In genomic region chr5:64811500-64812123, GRCm38 (mm10) we compare ENCODE assay signal across 8 mouse cellular contexts. TPM values are rescaled to one million over a fixed set of nuclear protein-coding genes. Genes with fewer than 3 reads are reported as not detected.
DNase-seq lines count a peak whose midpoint lies in the region; ATAC-seq and TF ChIP-seq lines count a peak whose summit lies in the region.

No protein-coding gene starts in this region.

- WGBS in heart, embryonic 10.5 days, result 5% methylated on average over 14 of the region's 14 CpGs
- WGBS in lung, postnatal 0 days, result 11% methylated on average over 13 of the region's 14 CpGs

- H3K4me1 ChIP-seq in heart, embryonic 10.5 days, result peaks cover 85% of the 10 kb centered on the region
- peaks cover 39% of the 10 kb centered on the region for H3K4me1 ChIP-seq in lung, postnatal 0 days (ENCODE audit: insufficient read depth, low read depth, low read length)

- peak overlapping the region; percentile 61 for H3K4me2 ChIP-seq in lung, postnatal 0 days (replicated peaks; ENCODE audit: low read depth, low read length)

- TF ChIP-seq EP300 in lung, postnatal 0 days (IDR thresholded peaks at IDR 0.05), result peak; percentile 83

- peak; percentile 78 for ATAC-seq in lung, postnatal 0 days

- peak overlapping the region; percentile 99 for H3K27ac ChIP-seq in heart, embryonic 10.5 days
- H3K27ac ChIP-seq in lung, postnatal 0 days (ENCODE audit: low read length), result peak overlapping the region; percentile 96

- no peak for TF ChIP-seq CTCF in lung, postnatal 0 days (IDR thresholded peaks at IDR 0.05)

- peak; percentile 62 to 75 for DNase-seq in urinary bladder, adult 18-20 months (ENCODE audit: low spot score in 2 of 2)
- DNase-seq in urinary bladder, postnatal 10 days (ENCODE audit: low spot score), result no peak
- DNase-seq in embryo, embryonic 11 days, result peak; percentile 63
- peak; percentile 91 for DNase-seq in heart, embryonic 10.5 days (ENCODE audit: low spot score)
- DNase-seq in kidney, adult 9 months, result peak; percentile 81
- peak; percentile 80 for DNase-seq in lung, postnatal 0 days (ENCODE audit: low spot score)
- peak; percentile 64 to 70 for DNase-seq in spleen, postnatal 14 days (ENCODE audit: low spot score in 2 of 2)
- DNase-seq in cerebellum, adult 11-12 months, result no peak

- H3K27me3 ChIP-seq in heart, embryonic 10.5 days (ENCODE audit: insufficient read depth, poor library complexity, severe bottlenecking), result no peaks in the 10 kb centered on the region
- H3K27me3 ChIP-seq in lung, postnatal 0 days (replicated peaks; ENCODE audit: insufficient read depth, low read length), result no peaks in the 10 kb centered on the region

- H3K36me3 ChIP-seq in heart, embryonic 10.5 days, result peaks cover 10% of the 10 kb centered on the region
- no peaks in the 10 kb centered on the region for H3K36me3 ChIP-seq in lung, postnatal 0 days (ENCODE audit: insufficient read depth, low read length)

- peak overlapping the region; percentile 51 for H3K9ac ChIP-seq in lung, postnatal 0 days (replicated peaks; ENCODE audit: low read depth)

- H3K4me3 ChIP-seq in heart, embryonic 10.5 days, result peak overlapping the region; percentile 44
- peak overlapping the region; percentile 28; the same call in 1 of the 2 replicates for H3K4me3 ChIP-seq in lung, postnatal 0 days (ENCODE audit: low read depth, low read length)

- no peaks in the 10 kb centered on the region for H3K9me3 ChIP-seq in heart, embryonic 10.5 days
- H3K9me3 ChIP-seq in lung, postnatal 0 days (ENCODE audit: low read length), result no peaks in the 10 kb centered on the region

RNA-seq across cellular contexts. Expression of gene Klf3, which starts 8.4 kb away (rescaled TPM):
- 49.6 and 61.8 TPM in 2 replicates for polyA plus RNA-seq in heart, embryonic 10.5 days (2016; fragmentation: Nextera tagmentation; extraction: Ambion mirVana)
- 89.7 and 104 TPM in 2 replicates for polyA plus RNA-seq in lung, postnatal 0 days (2015; fragmentation: Nextera tagmentation; extraction: Ambion mirVana)

Comparison
In these comparisons a context has a peak if more than half of its experiments do, and no peak if none do; other contexts are left out.
1. DNase-seq: peak in urinary bladder, adult 18-20 months (2 of 2), embryo, embryonic 11 days (single experiment), heart, embryonic 10.5 days (single experiment), kidney, adult 9 months (single experiment), lung, postnatal 0 days (single experiment) and spleen, postnatal 14 days (2 of 2); none in urinary bladder, postnatal 10 days (single experiment) and cerebellum, adult 11-12 months (single experiment).